Mouse (Mus musculus) granulocyte monocyte progenitor cell, adult 5-6 weeks (primary cell): Measurements from ENCODE around the gene Synj1. TPM values are rescaled to one million over a fixed set of nuclear protein-coding genes. Genes with fewer than 3 reads are reported as not detected.

ENCODE experiments used
- ATAC-seq: replicated peaks from 2 replicates; pipeline ENCODE4 v1.8.0; 2016; ENCODE audit warnings: mild to moderate bottlenecking, moderate TSS enrichment, inconsistent platforms; ENCODE audit not compliant: poor library complexity, severe bottlenecking
- total RNA-seq, 2 experiments: library from RNA; stranded (forward) in 1 of 2; stranded (reverse) in 1 of 2; fragments of 200-712, 200-1000 nt in 1 of 2; fragments of >200 nt in 1 of 2; fragmentation: Nextera tagmentation in 1 of 2; gene quantifications; 2 replicates each; pipeline ENCODE4 v1.2.3; 2014 to 2017

Gene Synj1
- total RNA-seq, 2 experiments from 2014 or later: 25.2 to 35.8 TPM

- no peak for ATAC-seq
These were observed 113.5 kb downstream of the Synj1 start for GRCm38 (mm10) chr16:90897651-90898050.

DNA sequence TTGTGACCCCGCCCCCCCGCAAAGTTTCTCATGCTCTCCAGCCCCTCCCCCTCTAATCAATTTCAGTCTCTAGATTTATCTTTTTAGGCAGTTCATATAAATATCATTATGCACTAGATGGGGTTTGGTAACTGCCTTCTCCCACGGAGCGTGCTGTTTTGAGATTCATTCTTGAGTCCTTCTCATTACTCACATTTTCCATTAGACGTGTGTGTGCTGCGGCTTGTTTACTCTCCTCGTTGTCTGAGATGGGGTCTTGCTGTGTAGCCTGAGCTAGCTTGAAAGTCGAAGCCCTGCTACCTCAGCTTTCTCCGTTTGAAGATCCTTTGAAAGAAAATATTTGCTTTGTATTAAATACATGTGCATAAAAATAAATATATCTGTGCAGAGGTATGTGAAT is 117.3 kb downstream of the Synj1 start:
- no peak for ATAC-seq

DNA sequence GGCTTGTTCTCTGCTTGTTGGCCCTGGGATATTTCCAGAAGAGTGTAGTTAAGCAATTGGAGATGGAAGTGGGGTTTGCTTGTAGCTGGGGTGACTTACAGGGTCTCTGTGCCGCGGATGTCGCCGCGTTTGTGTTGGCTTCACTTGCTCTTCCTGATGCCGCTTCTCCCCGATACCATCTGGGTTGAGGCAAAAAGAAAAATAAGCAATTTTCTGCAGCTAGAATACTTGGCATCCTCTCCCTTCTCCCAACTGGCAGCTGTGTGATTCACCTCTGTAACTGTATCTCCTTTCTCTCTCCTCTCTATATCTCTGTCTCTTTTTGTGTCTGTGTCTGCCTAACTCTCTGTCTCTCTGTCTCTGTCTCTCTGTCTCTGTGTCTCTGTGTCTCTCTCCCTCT is 118.1 kb downstream of the Synj1 start:
- ATAC-seq: no peak

GRCm38 (mm10) chr16:90892081-90892480 is 119.0 kb downstream of the Synj1 start:
- ATAC-seq: no peak

- ATAC-seq: no peak
These were observed 119.5 kb downstream of the Synj1 start for GRCm38 (mm10) chr16:90891601-90892000.

GRCm38 (mm10) chr16:90890683-90891082 is 120.4 kb downstream of the Synj1 start:
- no peak for ATAC-seq

Other genes with a start within 250 kb of the Synj1 start
- 22.6 and 23.4 TPM in 2 replicates for gene Urb1, start 200.9 kb downstream of the Synj1 start, total RNA-seq (2014; fragmentation: Nextera tagmentation)
- 12.1 and 15.2 TPM in 2 replicates for gene Urb1, start 200.9 kb downstream of the Synj1 start, total RNA-seq (2017)
- gene Eva1c, start 184.6 kb downstream of the Synj1 start, total RNA-seq (2014; fragmentation: Nextera tagmentation): not detected in 2 replicates
- gene Eva1c, start 184.6 kb downstream of the Synj1 start, total RNA-seq (2017): not detected in 2 replicates
- gene Cfap298, start 76.2 kb downstream of the Synj1 start, total RNA-seq (2014; fragmentation: Nextera tagmentation): 27.7 and 39.3 TPM in 2 replicates
- 63.1 and 118 TPM in 2 replicates for gene Cfap298, start 76.2 kb downstream of the Synj1 start, total RNA-seq (2017)
- gene Paxbp1, start 33.2 kb upstream of the Synj1 start, total RNA-seq (2014; fragmentation: Nextera tagmentation): 77.7 and 114 TPM in 2 replicates
- 77.8 and 112 TPM in 2 replicates for gene Paxbp1, start 33.2 kb upstream of the Synj1 start, total RNA-seq (2017)
- gene 4932438H23Rik, start 83.8 kb upstream of the Synj1 start, total RNA-seq (2014; fragmentation: Nextera tagmentation): not detected in 2 replicates
- 0.88 TPM in 1 of 2 replicates, not detected in the other for gene 4932438H23Rik, start 83.8 kb upstream of the Synj1 start, total RNA-seq (2017)
- gene Olig2, start 214.1 kb upstream of the Synj1 start, total RNA-seq (2014; fragmentation: Nextera tagmentation): not detected in 2 replicates
- not detected in 2 replicates for gene Olig2, start 214.1 kb upstream of the Synj1 start, total RNA-seq (2017)